ENCODE assay signal across 21 mouse cellular contexts in the genomic region with DNA sequence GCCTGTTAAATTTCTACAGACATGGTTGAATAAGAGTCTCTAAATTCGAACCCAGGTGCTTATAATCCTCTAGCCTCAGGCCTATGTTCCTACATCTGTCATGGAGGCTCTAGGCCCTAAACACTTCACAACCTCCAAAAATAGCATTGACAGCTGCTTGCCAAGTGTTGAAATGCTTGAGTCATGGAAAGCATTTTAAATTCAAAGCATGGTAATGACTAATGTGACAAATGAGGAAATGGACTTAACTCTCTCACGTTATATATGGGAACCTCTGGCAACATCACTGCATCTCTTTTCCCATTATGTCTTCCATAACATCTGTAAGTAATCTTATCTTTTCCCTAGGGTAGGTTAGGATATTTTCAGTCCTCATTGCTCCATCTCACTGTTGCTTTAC. TPM values are rescaled to one million over a fixed set of nuclear protein-coding genes. Genes with fewer than 3 reads are reported as not detected.
DNase-seq lines count a peak whose midpoint lies in the region; ATAC-seq and TF ChIP-seq lines count a peak whose summit lies in the region.
"Had no signal": no experiment of that assay in that cellular context is flagged by ENCODE, and none has a peak within 500 bp of the region (broad histone marks: within the 10 kb centered on the region; RNA-seq: fewer than 3 reads in every experiment).

No protein-coding gene starts in this region.

- 57% methylated on average over 2 of the region's 2 CpGs for WGBS in lung, embryonic 14.5 days

- no peak overlapping the region for H3K4me2 ChIP-seq in lung, embryonic 14.5 days
- H3K4me2 ChIP-seq: embryonic facial prominence, embryonic 12.5 days; liver, embryonic 11.5 days; midbrain, embryonic 12.5 days; stomach, embryonic 15.5 days had no signal

- no peak for TF ChIP-seq CTCF in lung, embryonic 14.5 days (IDR thresholded peaks at IDR 0.05; ENCODE audit: low read depth)

- no peaks in the 10 kb centered on the region for H3K4me1 ChIP-seq in lung, embryonic 14.5 days (ENCODE audit: insufficient read depth)
- H3K4me1 ChIP-seq: embryonic facial prominence, embryonic 12.5 days; heart, embryonic 10.5 days; midbrain, embryonic 12.5 days; stomach, embryonic 15.5 days had no signal

- no peaks in the 10 kb centered on the region for H3K36me3 ChIP-seq in lung, embryonic 14.5 days (ENCODE audit: insufficient read depth)
- H3K36me3 ChIP-seq: embryonic facial prominence, embryonic 12.5 days; heart, embryonic 10.5 days; midbrain, embryonic 12.5 days; stomach, embryonic 15.5 days had no signal

- H3K4me3 ChIP-seq in lung, embryonic 14.5 days (ENCODE audit: low read depth, low read length): no peak overlapping the region
- H3K4me3 ChIP-seq: embryonic facial prominence, embryonic 12.5 days; heart, embryonic 10.5 days; midbrain, embryonic 12.5 days; stomach, embryonic 15.5 days had no signal

- H3K27me3 ChIP-seq in lung, embryonic 14.5 days (ENCODE audit: insufficient read depth, low read length): no peaks in the 10 kb centered on the region
- H3K27me3 ChIP-seq: embryonic facial prominence, embryonic 12.5 days; midbrain, embryonic 12.5 days; stomach, embryonic 15.5 days had no signal

- peak; percentile 1 for DNase-seq in lung, embryonic 14.5 days
- no peak for DNase-seq in lung, postnatal 10 days
- DNase-seq in NIH3T3 (ENCODE audit: low read depth): peak; percentile 90
- DNase-seq in fibroblast of lung, adult 2 months (ENCODE audit: low read depth): peak; percentile 12
- DNase-seq in skeletal muscle tissue, adult 2 months (ENCODE audit: low read depth, low spot score): peak; percentile 13
- no peak for DNase-seq in retina, postnatal 1 day
- DNase-seq in embryo, embryonic 11 days: no peak
- DNase-seq: adrenal gland, postnatal 10 days; cerebellum, adult 18-20 months; cerebellum, postnatal 36 days; gastrocnemius, postnatal 10 days; heart, postnatal 4 days; kidney, adult 9 months; kidney, postnatal 36 days; right cerebral cortex, adult 18-20 months had no signal

- H3K9ac ChIP-seq in lung, embryonic 14.5 days: no peak overlapping the region
- H3K9ac ChIP-seq: embryonic facial prominence, embryonic 12.5 days; midbrain, embryonic 12.5 days; stomach, embryonic 15.5 days had no signal

- no peaks in the 10 kb centered on the region for H3K9me3 ChIP-seq in lung, embryonic 14.5 days (ENCODE audit: low read depth, low read length)
- H3K9me3 ChIP-seq: embryonic facial prominence, embryonic 12.5 days; heart, embryonic 10.5 days; midbrain, embryonic 12.5 days; stomach, embryonic 15.5 days had no signal

- no peak for ATAC-seq in lung, embryonic 14.5 days (ENCODE audit: insufficient read depth)
- ATAC-seq: hindbrain, embryonic 16.5 days had no signal

- no peak overlapping the region for H3K27ac ChIP-seq in lung, embryonic 14.5 days (ENCODE audit: low read depth)
- H3K27ac ChIP-seq: embryonic facial prominence, embryonic 12.5 days; heart, embryonic 10.5 days; midbrain, embryonic 12.5 days; stomach, embryonic 15.5 days had no signal

RNA-seq across cellular contexts. Expression of a gene that starts 4.6 kb away (rescaled TPM):
- polyA plus RNA-seq in lung, embryonic 14.5 days (2014; fragmentation: Nextera tagmentation; extraction: Ambion mirVana): 1.2 and 1.4 TPM in 2 replicates

RNA-seq across cellular contexts. Expression of a gene that starts 29.8 kb away (rescaled TPM):
- polyA plus RNA-seq in lung, embryonic 14.5 days (2014; fragmentation: Nextera tagmentation; extraction: Ambion mirVana): 1.2 and 2.0 TPM in 2 replicates

Comparison
In these comparisons a context has a peak if more than half of its experiments do, and no peak if none do; other contexts are left out.
1. DNase-seq: peak in lung, embryonic 14.5 days (single experiment), NIH3T3 (single experiment), fibroblast of lung, adult 2 months (single experiment) and skeletal muscle tissue, adult 2 months (single experiment); none in lung, postnatal 10 days (single experiment), retina, postnatal 1 day (single experiment) and embryo, embryonic 11 days (single experiment).